Comparison of ENCODE assay signal across 9 mouse cellular contexts in genomic region chr4:140962950-140963349, GRCm38 (mm10). TPM values are rescaled to one million over a fixed set of nuclear protein-coding genes. Genes with fewer than 3 reads are reported as not detected.
DNase-seq lines count a peak whose midpoint lies in the region; ATAC-seq and TF ChIP-seq lines count a peak whose summit lies in the region.
"Had no signal": no experiment of that assay in that cellular context is flagged by ENCODE, and none has a peak within 500 bp of the region (broad histone marks: within the 10 kb centered on the region; RNA-seq: fewer than 3 reads in every experiment).

No protein-coding gene starts in this region.

- TF ChIP-seq RAD21 in CH12.LX (IDR thresholded peaks at IDR 0.05; ENCODE audit: low read depth, low read length), result no peak

- peaks cover 5 to 37% of the 10 kb centered on the region in 2 experiments for H3K36me3 ChIP-seq in CH12.LX (replicated peaks in 1 of 2; ENCODE audit: control insufficient read depth in 1 of 2, insufficient read depth in 1 of 2, low read length in 1 of 2)
- peaks cover 17% of the 10 kb centered on the region for H3K36me3 ChIP-seq in forebrain, postnatal 0 days (ENCODE audit: insufficient read depth)
- H3K36me3 ChIP-seq in intestine, postnatal 0 days (ENCODE audit: control insufficient read depth, insufficient read depth), result peaks cover 21% of the 10 kb centered on the region; the same call in 1 of the 2 replicates
- 0 out of 2 replicates have a peak, but pooled peaks cover 9% of the 10 kb centered on the region for H3K36me3 ChIP-seq in lung, postnatal 0 days (ENCODE audit: insufficient read depth, low read length)
- peaks cover 5% of the 10 kb centered on the region for H3K36me3 ChIP-seq in thymus, adult 2 months (ENCODE audit: control insufficient read depth, insufficient read depth, low read length)

- WGBS in forebrain, postnatal 0 days, result 38% methylated on average over 5 of the region's 5 CpGs
- 12% methylated on average over 5 of the region's 5 CpGs for WGBS in intestine, postnatal 0 days
- 20% methylated on average over 5 of the region's 5 CpGs for WGBS in lung, postnatal 0 days
- WGBS in thymus, adult 2 months, result 80% methylated on average over 5 of the region's 5 CpGs

- DNase-seq in embryo, embryonic 10 days (ENCODE audit: low spot score), result peak; percentile 35
- no peak for DNase-seq in embryo, embryonic 11 days
- DNase-seq in CH12.LX (ENCODE audit: extremely low read depth), result peak; percentile 65
- no peak for DNase-seq in forebrain, postnatal 0 days
- peak; percentile 93 for DNase-seq in lung, postnatal 0 days (ENCODE audit: low spot score)
- no peak for DNase-seq in thymus, adult 2 months

- in situ Hi-C loops in CH12.LX (cut with MboI; ENCODE audit: low pct_ligation_motif_present, low pct_unique_long_range_greater_than_20kb, low sequenced_read_pairs), result no loop called here

- peaks cover 14 to 44% of the 10 kb centered on the region in 2 experiments for H3K4me1 ChIP-seq in CH12.LX (ENCODE audit: control insufficient read depth in 1 of 2, insufficient read depth in 2 of 2)
- peaks cover 14% of the 10 kb centered on the region for H3K4me1 ChIP-seq in forebrain, postnatal 0 days (ENCODE audit: insufficient read depth)
- H3K4me1 ChIP-seq in intestine, postnatal 0 days (replicated peaks; ENCODE audit: control insufficient read depth, insufficient read depth, low read length), result no peaks in the 10 kb centered on the region; the same call in 1 of the 2 replicates
- peaks cover 11% of the 10 kb centered on the region; the same call in 1 of the 2 replicates for H3K4me1 ChIP-seq in lung, postnatal 0 days (ENCODE audit: insufficient read depth, low read depth, low read length)
- peaks cover 21% of the 10 kb centered on the region for H3K4me1 ChIP-seq in thymus, adult 2 months (replicated peaks; ENCODE audit: control insufficient read depth, insufficient read depth, low read length)

- dilution Hi-C loops in CH12.LX (cut with MboI; ENCODE audit: extremely low pct_ligation_motif_present, extremely low pct_unique_long_range_greater_than_20kb, low sequenced_read_pairs), result no loop called here

- no peak overlapping the region for H3K27ac ChIP-seq in CH12.LX (ENCODE audit: insufficient read depth, low read depth)
- no peak overlapping the region for H3K27ac ChIP-seq in forebrain, postnatal 0 days (ENCODE audit: low read depth, low read length)
- H3K27ac ChIP-seq in intestine, postnatal 0 days (ENCODE audit: low read depth, low read length), result peak overlapping the region; percentile 21
- peak overlapping the region; percentile 38; the same call in 1 of the 2 replicates for H3K27ac ChIP-seq in lung, postnatal 0 days (ENCODE audit: low read length)
- no peak overlapping the region for H3K27ac ChIP-seq in thymus, adult 2 months (ENCODE audit: control insufficient read depth, insufficient read depth, low read length)

- no peak overlapping the region for H3K4me3 ChIP-seq in CH12.LX (replicated peaks in 1 of 3; ENCODE audit: low read depth in 2 of 3, low read length in 2 of 3, poor library complexity in 1 of 3)
- H3K4me3 ChIP-seq in forebrain, postnatal 0 days (ENCODE audit: low read depth, low read length), result no peak overlapping the region
- no peak overlapping the region for H3K4me3 ChIP-seq in intestine, postnatal 0 days (ENCODE audit: low read depth, low read length)
- H3K4me3 ChIP-seq in lung, postnatal 0 days (ENCODE audit: low read depth, low read length), result no peak overlapping the region
- no peak overlapping the region for H3K4me3 ChIP-seq in thymus, adult 2 months (ENCODE audit: control insufficient read depth, insufficient read depth, low read length)

- no peak for TF ChIP-seq EP300 in CH12.LX (IDR thresholded peaks at IDR 0.05; ENCODE audit: low read length)
- TF ChIP-seq EP300 in lung, postnatal 0 days (IDR thresholded peaks at IDR 0.05), result peak; percentile 59

- H3K9ac ChIP-seq in CH12.LX (ENCODE audit: insufficient read depth, low read depth), result no peak overlapping the region
- H3K9ac ChIP-seq in forebrain, postnatal 0 days, result no peak overlapping the region; the same call in 1 of the 2 replicates
- H3K9ac ChIP-seq in intestine, postnatal 0 days (ENCODE audit: low read depth, low read length), result no peak overlapping the region
- no peak overlapping the region for H3K9ac ChIP-seq in lung, postnatal 0 days (replicated peaks; ENCODE audit: low read depth)

- no peaks in the 10 kb centered on the region for H3K9me3 ChIP-seq in CH12.LX (replicated peaks; ENCODE audit: low read length)
- H3K9me3 ChIP-seq in forebrain, postnatal 0 days (ENCODE audit: low read length), result no peaks in the 10 kb centered on the region
- no peaks in the 10 kb centered on the region for H3K9me3 ChIP-seq in intestine, postnatal 0 days (ENCODE audit: control insufficient read depth)
- no peaks in the 10 kb centered on the region for H3K9me3 ChIP-seq in lung, postnatal 0 days (ENCODE audit: low read length)
- H3K9me3 ChIP-seq: G1E had no signal

- H3K79me2 ChIP-seq in CH12.LX (replicated peaks; ENCODE audit: control insufficient read depth, extremely low read depth, insufficient read depth, poor library complexity, severe bottlenecking), result peaks cover 16% of the 10 kb centered on the region

- H3K27me3 ChIP-seq in CH12.LX (replicated peaks), result peaks cover 13% of the 10 kb centered on the region
- no peaks in the 10 kb centered on the region for H3K27me3 ChIP-seq in forebrain, postnatal 0 days (ENCODE audit: insufficient read depth, low read length)
- no peaks in the 10 kb centered on the region for H3K27me3 ChIP-seq in intestine, postnatal 0 days (replicated peaks; ENCODE audit: control insufficient read depth, insufficient read depth, low read length)
- no peaks in the 10 kb centered on the region for H3K27me3 ChIP-seq in lung, postnatal 0 days (replicated peaks; ENCODE audit: insufficient read depth, low read length)
- H3K27me3 ChIP-seq in thymus, adult 2 months (ENCODE audit: control insufficient read depth, insufficient read depth, low read length), result no peaks in the 10 kb centered on the region

- H3K4me2 ChIP-seq in CH12.LX (ENCODE audit: insufficient read depth, low read depth, poor library complexity, severe bottlenecking), result peak overlapping the region; percentile 73; the same call in 1 of the 2 replicates
- H3K4me2 ChIP-seq in forebrain, postnatal 0 days (ENCODE audit: low read depth), result peak overlapping the region; percentile 81; the same call in 1 of the 2 replicates
- H3K4me2 ChIP-seq in intestine, postnatal 0 days (replicated peaks; ENCODE audit: low read depth), result peak overlapping the region; percentile 75
- H3K4me2 ChIP-seq in lung, postnatal 0 days (replicated peaks; ENCODE audit: low read depth, low read length), result no peak overlapping the region

- no peak for TF ChIP-seq POLR2A in CH12.LX (IDR thresholded peaks at IDR 0.05; ENCODE audit: low read depth, low read length)
- TF ChIP-seq POLR2A in thymus, adult 2 months (IDR thresholded peaks at IDR 0.05; ENCODE audit: control insufficient read depth, extremely low read depth, insufficient read depth, low read length, poor library complexity), result no peak

- no peak for TF ChIP-seq CTCF in CH12.LX (conservative IDR thresholded peaks at IDR 0.05 in 1 of 2, IDR thresholded peaks at IDR 0.05 in 1 of 2; ENCODE audit: low read depth in 2 of 2, low read length in 2 of 2)
- no peak for TF ChIP-seq CTCF in forebrain, postnatal 0 days (IDR thresholded peaks at IDR 0.05; ENCODE audit: low read depth)
- TF ChIP-seq CTCF in intestine, postnatal 0 days (IDR thresholded peaks at IDR 0.05; ENCODE audit: low read depth), result no peak
- TF ChIP-seq CTCF in lung, postnatal 0 days (IDR thresholded peaks at IDR 0.05), result no peak
- TF ChIP-seq CTCF in thymus, adult 2 months (IDR thresholded peaks at IDR 0.05; ENCODE audit: borderline replicate concordance, control insufficient read depth, extremely low read depth, insufficient read depth, low read length, poor library complexity), result no peak

- ATAC-seq in forebrain, postnatal 0 days, result no peak
- ATAC-seq in intestine, postnatal 0 days, result peak; percentile 9
- peak; percentile 8; the same call in 1 of the 2 replicates for ATAC-seq in lung, postnatal 0 days
- ATAC-seq in inflammation-experienced regulatory T-cells, adult 6 months, result no peak

RNA-seq across cellular contexts. Expression of gene Sdhb, which starts 1.9 kb away (rescaled TPM):
- 184 and 188 TPM in 2 replicates for total RNA-seq in CH12.LX (2012; rRNA removed)
- 178 and 190 TPM in 2 replicates for total RNA-seq in CH12.LX (2014; rRNA removed)
- 156 and 162 TPM in 2 replicates for polyA plus RNA-seq in CH12.LX (2012; ENCODE audit: insufficient read length, low read depth)
- total RNA-seq in forebrain, postnatal 0 days (2014; rRNA removed), result 254 and 308 TPM in 2 replicates
- 564 and 623 TPM in 2 replicates for polyA plus RNA-seq in forebrain, postnatal 0 days (2015; fragmentation: Nextera tagmentation; extraction: Ambion mirVana)
- 588 and 627 TPM in 2 replicates for polyA plus RNA-seq in intestine, postnatal 0 days (2015; fragmentation: Nextera tagmentation; extraction: Ambion mirVana)
- polyA plus RNA-seq in lung, postnatal 0 days (2015; fragmentation: Nextera tagmentation; extraction: Ambion mirVana), result 251 and 275 TPM in 2 replicates
- 100 to 1,000 TPM; 275 to 381 (median 276) TPM for polyA plus RNA-seq in inflammation-experienced regulatory T-cells, adult 6 months (2017; shearing (Covaris generic))
- 194 and 239 TPM in 2 replicates for polyA plus RNA-seq in thymus, adult 2 months (2012; rRNA removed)

RNA-seq across cellular contexts. Expression of gene Atp13a2, which starts 23.7 kb away (rescaled TPM):
- total RNA-seq in CH12.LX (2012; rRNA removed) (47.6 and 48.5 TPM in 2 replicates), CH12.LX (2014; rRNA removed) (22.2 and 24.8 TPM in 2 replicates)
- 44.2 and 54.7 TPM in 2 replicates for polyA plus RNA-seq in CH12.LX (2012; ENCODE audit: insufficient read length, low read depth)
- 205 and 251 TPM in 2 replicates for total RNA-seq in forebrain, postnatal 0 days (2014; rRNA removed)
- 119 and 141 TPM in 2 replicates for polyA plus RNA-seq in forebrain, postnatal 0 days (2015; fragmentation: Nextera tagmentation; extraction: Ambion mirVana)
- polyA plus RNA-seq in intestine, postnatal 0 days (2015; fragmentation: Nextera tagmentation; extraction: Ambion mirVana), result 10.9 and 11.7 TPM in 2 replicates
- polyA plus RNA-seq in lung, postnatal 0 days (2015; fragmentation: Nextera tagmentation; extraction: Ambion mirVana), result 34.2 and 34.4 TPM in 2 replicates
- 1 to 10 TPM; 3.1 to 5.9 (median 5.6) TPM for polyA plus RNA-seq in inflammation-experienced regulatory T-cells, adult 6 months (2017; shearing (Covaris generic))
- polyA plus RNA-seq in thymus, adult 2 months (2012; rRNA removed), result 300 and 301 TPM in 2 replicates

RNA-seq across cellular contexts. Expression of gene Mfap2, which starts 47.3 kb away (rescaled TPM):
- total RNA-seq in CH12.LX (2012; rRNA removed), result not detected in 2 replicates
- total RNA-seq in CH12.LX (2014; rRNA removed), result not detected in 2 replicates
- not detected in 2 replicates for polyA plus RNA-seq in CH12.LX (2012; ENCODE audit: insufficient read length, low read depth)
- total RNA-seq in forebrain, postnatal 0 days (2014; rRNA removed), result 22.2 and 25.1 TPM in 2 replicates
- polyA plus RNA-seq in forebrain, postnatal 0 days (2015; fragmentation: Nextera tagmentation; extraction: Ambion mirVana), result 124 and 148 TPM in 2 replicates
- 117 and 138 TPM in 2 replicates for polyA plus RNA-seq in intestine, postnatal 0 days (2015; fragmentation: Nextera tagmentation; extraction: Ambion mirVana)
- polyA plus RNA-seq in lung, postnatal 0 days (2015; fragmentation: Nextera tagmentation; extraction: Ambion mirVana), result 398 and 422 TPM in 2 replicates
- not detected for polyA plus RNA-seq in inflammation-experienced regulatory T-cells, adult 6 months (2017; shearing (Covaris generic))
- polyA plus RNA-seq in thymus, adult 2 months (2012; rRNA removed), result 6.1 and 7.0 TPM in 2 replicates
- total RNA-seq: G1E had no signal
- polyA plus RNA-seq: G1E had no signal

RNA-seq across cellular contexts. Expression of gene Padi2, which starts 56.8 kb away (rescaled TPM):
- total RNA-seq in CH12.LX (2012; rRNA removed) (0.04 TPM in 1 of 2 replicates, not detected in the other), CH12.LX (2014; rRNA removed) (0.04 TPM in 1 of 2 replicates, not detected in the other)
- not detected in 2 replicates for polyA plus RNA-seq in CH12.LX (2012; ENCODE audit: insufficient read length, low read depth)
- 1.1 and 1.8 TPM in 2 replicates for total RNA-seq in forebrain, postnatal 0 days (2014; rRNA removed)
- polyA plus RNA-seq in forebrain, postnatal 0 days (2015; fragmentation: Nextera tagmentation; extraction: Ambion mirVana), result 1.2 and 1.3 TPM in 2 replicates
- 1.1 and 1.2 TPM in 2 replicates for polyA plus RNA-seq in intestine, postnatal 0 days (2015; fragmentation: Nextera tagmentation; extraction: Ambion mirVana)
- 0.63 and 0.94 TPM in 2 replicates for polyA plus RNA-seq in lung, postnatal 0 days (2015; fragmentation: Nextera tagmentation; extraction: Ambion mirVana)
- 10 to 100 TPM in 1 of 3 experiments, 1 to 10 TPM in 2; 7.9 to 20.2 (median 9.7) TPM for polyA plus RNA-seq in inflammation-experienced regulatory T-cells, adult 6 months (2017; shearing (Covaris generic))
- polyA plus RNA-seq in thymus, adult 2 months (2012; rRNA removed), result 19.5 and 21.9 TPM in 2 replicates

Comparison
In these comparisons a context has a peak if more than half of its experiments do, and no peak if none do; other contexts are left out.
1. DNase-seq: peak in embryo, embryonic 10 days (single experiment), CH12.LX (single experiment) and lung, postnatal 0 days (single experiment); none in embryo, embryonic 11 days (single experiment), forebrain, postnatal 0 days (single experiment) and thymus, adult 2 months (single experiment).
2. H3K27ac ChIP-seq: peak in intestine, postnatal 0 days (single experiment) and lung, postnatal 0 days (single experiment); none in CH12.LX (single experiment), forebrain, postnatal 0 days (single experiment) and thymus, adult 2 months (single experiment).
3. ATAC-seq: peak in intestine, postnatal 0 days (single experiment) and lung, postnatal 0 days (single experiment); none in forebrain, postnatal 0 days (single experiment) and inflammation-experienced regulatory T-cells, adult 6 months (single experiment).
4. RNA of gene Mfap2, which starts 47.3 kb away (polyA plus RNA-seq): 398 to 422 TPM in lung, postnatal 0 days, 117 to 138 TPM in intestine, postnatal 0 days and 124 to 148 TPM in forebrain, postnatal 0 days; 6.1 to 7.0 TPM in thymus, adult 2 months, not detected in CH12.LX and not detected in inflammation-experienced regulatory T-cells, adult 6 months; every median in the first group is over 10 times any median in the second.